Mouse (Mus musculus): ENCODE measurements around the gene Gm12216. TPM values are rescaled to one million over a fixed set of nuclear protein-coding genes. Genes with fewer than 3 reads are reported as not detected.
"Not testable (repeated sequence)": the region's sequence is repeated elsewhere in the genome, so short reads cannot be mapped to it uniquely, and the experiment has no call there.

Gene Gm12216
- polyA plus RNA-seq, 1 experiment from 2014 or later = 0.63 TPM

GRCm38 (mm10) chr11:53864724-53865310 is 5.8 kb upstream of the Gm12216 start:
- H3K4me2 ChIP-seq (ENCODE audit: low read depth, low read length); H3K9me3 ChIP-seq (ENCODE audit: control insufficient read depth, low read length); H3K4me1 ChIP-seq (ENCODE audit: control insufficient read depth, insufficient read depth, low read length); ATAC-seq (ENCODE audit: low read depth); H3K4me3 ChIP-seq (ENCODE audit: low read depth, low read length); H3K27me3 ChIP-seq (replicated peaks; ENCODE audit: control insufficient read depth, insufficient read depth, low read length); DNase-seq (ENCODE audit: low spot score); H3K27ac ChIP-seq (replicated peaks; ENCODE audit: low read depth, low read length); H3K9ac ChIP-seq (ENCODE audit: low read depth, low read length); H3K36me3 ChIP-seq (ENCODE audit: control insufficient read depth, insufficient read depth, low read length): not testable (repeated sequence)
- WGBS = 78% methylated on average over 1 of the region's 4 CpGs

GRCm38 (mm10) chr11:53860944-53861343 is 1.9 kb upstream of the Gm12216 start:
- not testable (repeated sequence) for DNase-seq (ENCODE audit: low spot score); H3K27ac ChIP-seq (replicated peaks; ENCODE audit: low read depth, low read length); H3K27me3 ChIP-seq (replicated peaks; ENCODE audit: control insufficient read depth, insufficient read depth, low read length); H3K36me3 ChIP-seq (ENCODE audit: control insufficient read depth, insufficient read depth, low read length); H3K4me3 ChIP-seq (ENCODE audit: low read depth, low read length); H3K4me1 ChIP-seq (ENCODE audit: control insufficient read depth, insufficient read depth, low read length); H3K4me2 ChIP-seq (ENCODE audit: low read depth, low read length); ATAC-seq (ENCODE audit: low read depth); H3K9me3 ChIP-seq (ENCODE audit: control insufficient read depth, low read length); H3K9ac ChIP-seq (ENCODE audit: low read depth, low read length)
- WGBS = 76% methylated on average over 8 of the region's 9 CpGs

GRCm38 (mm10) chr11:53858058-53858760 is 847 bp downstream of the Gm12216 start:
- no peak for DNase-seq (ENCODE audit: low spot score)
- WGBS = 67% methylated on average over 6 of the region's 6 CpGs
- Histone ChIP-seq H3K27ac (replicated peaks; ENCODE audit: low read depth, low read length) (no peak overlapping the region), H3K9ac (ENCODE audit: low read depth, low read length) (no peak overlapping the region), H3K27me3 (replicated peaks; ENCODE audit: control insufficient read depth, insufficient read depth, low read length) (no peaks in the 10 kb centered on the region), H3K9me3 (ENCODE audit: control insufficient read depth, low read length) (no peaks in the 10 kb centered on the region), H3K4me3 (ENCODE audit: low read depth, low read length) (no peak overlapping the region), H3K4me2 (ENCODE audit: low read depth, low read length) (peak overlapping the region; percentile 57), H3K36me3 (ENCODE audit: control insufficient read depth, insufficient read depth, low read length) (no peaks in the 10 kb centered on the region), H3K4me1 (ENCODE audit: control insufficient read depth, insufficient read depth, low read length) (no peaks in the 10 kb centered on the region)
- ATAC-seq (ENCODE audit: low read depth) = no peak

GRCm38 (mm10) chr11:53853665-53854064 is 5.4 kb downstream of the Gm12216 start:
- no peak for ATAC-seq (ENCODE audit: low read depth)
- WGBS = 23% methylated on average over 5 of the region's 5 CpGs

GRCm38 (mm10) chr11:53851795-53852194 is 7.3 kb downstream of the Gm12216 start:
- no peak overlapping the region for H3K4me2 ChIP-seq (ENCODE audit: low read depth, low read length)

More at GRCm38 (mm10) chr11:53853665-53854064, 5.4 kb downstream of the Gm12216 start:
- Histone ChIP-seq H3K4me3 (ENCODE audit: low read depth, low read length) (no peak overlapping the region), H3K4me2 (ENCODE audit: low read depth, low read length) (no peak overlapping the region), H3K27me3 (replicated peaks; ENCODE audit: control insufficient read depth, insufficient read depth, low read length) (no peaks in the 10 kb centered on the region), H3K9ac (ENCODE audit: low read depth, low read length) (no peak overlapping the region), H3K9me3 (ENCODE audit: control insufficient read depth, low read length) (no peaks in the 10 kb centered on the region), H3K27ac (replicated peaks; ENCODE audit: low read depth, low read length) (no peak overlapping the region), H3K4me1 (ENCODE audit: control insufficient read depth, insufficient read depth, low read length) (peaks cover 5% of the 10 kb centered on the region; the same call in 1 of the 2 replicates), H3K36me3 (ENCODE audit: control insufficient read depth, insufficient read depth, low read length) (no peaks in the 10 kb centered on the region)
- peak; percentile 60 for DNase-seq (ENCODE audit: low spot score)

GRCm38 (mm10) chr11:53849588-53850320 is 9.3 kb downstream of the Gm12216 start:
- Histone ChIP-seq H3K4me1 (ENCODE audit: control insufficient read depth, insufficient read depth, low read length) (peaks cover 5% of the 10 kb centered on the region; the same call in 1 of the 2 replicates), H3K36me3 (ENCODE audit: control insufficient read depth, insufficient read depth, low read length) (no peaks in the 10 kb centered on the region), H3K9me3 (ENCODE audit: control insufficient read depth, low read length) (no peaks in the 10 kb centered on the region), H3K9ac (ENCODE audit: low read depth, low read length) (no peak overlapping the region), H3K4me2 (ENCODE audit: low read depth, low read length) (peak overlapping the region; percentile 36), H3K27ac (replicated peaks; ENCODE audit: low read depth, low read length) (0 out of 2 replicates have a peak overlapping the region, but pooled peaks have one; percentile 10), H3K4me3 (ENCODE audit: low read depth, low read length) (peak overlapping the region; percentile 13), H3K27me3 (replicated peaks; ENCODE audit: control insufficient read depth, insufficient read depth, low read length) (no peaks in the 10 kb centered on the region)
- ATAC-seq (ENCODE audit: low read depth) = peak; percentile 91
- DNase-seq (ENCODE audit: low spot score) = peak; percentile 91
- WGBS = 21% methylated on average over 9 of the region's 9 CpGs

More at GRCm38 (mm10) chr11:53851795-53852194, 7.3 kb downstream of the Gm12216 start:
- H3K9ac ChIP-seq (ENCODE audit: low read depth, low read length) = no peak overlapping the region
- H3K27ac ChIP-seq (replicated peaks; ENCODE audit: low read depth, low read length) = no peak overlapping the region
- no peaks in the 10 kb centered on the region for H3K36me3 ChIP-seq (ENCODE audit: control insufficient read depth, insufficient read depth, low read length)
- no peak for ATAC-seq (ENCODE audit: low read depth)
- H3K4me3 ChIP-seq (ENCODE audit: low read depth, low read length) = no peak overlapping the region
- 40% methylated on average over 5 of the region's 5 CpGs for WGBS
- no peaks in the 10 kb centered on the region for H3K9me3 ChIP-seq (ENCODE audit: control insufficient read depth, low read length)
- H3K4me1 ChIP-seq (ENCODE audit: control insufficient read depth, insufficient read depth, low read length) = peaks cover 5% of the 10 kb centered on the region; the same call in 1 of the 2 replicates
- H3K27me3 ChIP-seq (replicated peaks; ENCODE audit: control insufficient read depth, insufficient read depth, low read length) = no peaks in the 10 kb centered on the region
- no peak for DNase-seq (ENCODE audit: low spot score)

GRCm38 (mm10) chr11:53845680-53846079 is 13.4 kb downstream of the Gm12216 start:
- Histone ChIP-seq H3K4me1 (ENCODE audit: control insufficient read depth, insufficient read depth, low read length) (peaks cover 5% of the 10 kb centered on the region; the same call in 1 of the 2 replicates), H3K4me3 (ENCODE audit: low read depth, low read length) (no peak overlapping the region), H3K4me2 (ENCODE audit: low read depth, low read length) (no peak overlapping the region), H3K27ac (replicated peaks; ENCODE audit: low read depth, low read length) (no peak overlapping the region), H3K9me3 (ENCODE audit: control insufficient read depth, low read length) (no peaks in the 10 kb centered on the region), H3K36me3 (ENCODE audit: control insufficient read depth, insufficient read depth, low read length) (no peaks in the 10 kb centered on the region), H3K9ac (ENCODE audit: low read depth, low read length) (no peak overlapping the region), H3K27me3 (replicated peaks; ENCODE audit: control insufficient read depth, insufficient read depth, low read length) (no peaks in the 10 kb centered on the region)
- no peak for ATAC-seq (ENCODE audit: low read depth)
- WGBS = 81% methylated on average over 5 of the region's 6 CpGs
- DNase-seq (ENCODE audit: low spot score) = no peak

- 28% methylated on average over 10 of the region's 10 CpGs for WGBS
- peak; percentile 74 for DNase-seq (ENCODE audit: low spot score)
Measured at GRCm38 (mm10) chr11:53843106-53843505, 15.9 kb downstream of the Gm12216 start.

More at GRCm38 (mm10) chr11:53843106-53843505, 15.9 kb downstream of the Gm12216 start:
- H3K9me3 ChIP-seq (ENCODE audit: control insufficient read depth, low read length) = no peaks in the 10 kb centered on the region
- H3K27ac ChIP-seq (replicated peaks; ENCODE audit: low read depth, low read length) = no peak overlapping the region
- H3K4me1 ChIP-seq (ENCODE audit: control insufficient read depth, insufficient read depth, low read length) = no peaks in the 10 kb centered on the region
- peak; percentile 68; the same call in 1 of the 2 replicates for ATAC-seq (ENCODE audit: low read depth)
- no peak overlapping the region for H3K9ac ChIP-seq (ENCODE audit: low read depth, low read length)
- no peak overlapping the region; the same call in 1 of the 2 replicates for H3K4me2 ChIP-seq (ENCODE audit: low read depth, low read length)
- H3K4me3 ChIP-seq (ENCODE audit: low read depth, low read length) = no peak overlapping the region
- H3K36me3 ChIP-seq (ENCODE audit: control insufficient read depth, insufficient read depth, low read length) = no peaks in the 10 kb centered on the region
- no peaks in the 10 kb centered on the region for H3K27me3 ChIP-seq (replicated peaks; ENCODE audit: control insufficient read depth, insufficient read depth, low read length)
